Mouse (Mus musculus) lung, embryonic 14.5 days (tissue): ENCODE results near the gene Cnfn. TPM values are rescaled to one million over a fixed set of nuclear protein-coding genes. Genes with fewer than 3 reads are reported as not detected.
"Not testable (repeated sequence)": the region's sequence is repeated elsewhere in the genome, so short reads cannot be mapped to it uniquely, and the experiment has no call there.

Source experiments
- ATAC-seq: fragments of 200-750 bp; cut with Nextera tagmentation; 2 replicates; pipeline ENCODE4 v1.8.0; 2017; ENCODE audit warnings: mild to moderate bottlenecking, moderate TSS enrichment, moderate library complexity; ENCODE audit not compliant: insufficient read depth
- DNase-seq: peaks from one replicate; pipeline ENCODE4 v3.0.0-alpha.2; 2015
- H3K27ac ChIP-seq: fragments of 300-500 bp; sonication (generic); 2 replicates; pipeline ENCODE4 v1.5.1; 2014; ENCODE audit warnings: low read depth, mild to moderate bottlenecking, moderate library complexity
- H3K27me3 ChIP-seq: fragments of 300-500 bp; sonication (generic); 2 replicates; pipeline ENCODE4 v1.6.1; 2014; ENCODE audit warnings: low read length, control low read depth; ENCODE audit not compliant: insufficient read depth
- H3K36me3 ChIP-seq: fragments of 300-500 bp; sonication (generic); 2 replicates; pipeline ENCODE4 v1.6.1; 2014; ENCODE audit warnings: control low read depth; ENCODE audit not compliant: insufficient read depth
- H3K4me1 ChIP-seq: fragments of 300-500 bp; sonication (generic); 2 replicates; pipeline ENCODE4 v1.6.1; 2014; ENCODE audit warnings: antibody characterized with exemption, control low read depth; ENCODE audit not compliant: insufficient read depth
- H3K4me2 ChIP-seq: fragments of 300-500 bp; sonication (generic); 2 replicates; pipeline ENCODE4 v1.6.1; 2014; ENCODE audit warnings: mild to moderate bottlenecking
- H3K4me3 ChIP-seq: fragments of 300-500 bp; sonication (generic); 2 replicates; pipeline ENCODE4 v1.5.1; 2014; ENCODE audit warnings: low read depth, low read length
- H3K9ac ChIP-seq: fragments of 300-500 bp; sonication (generic); 2 replicates; pipeline ENCODE4 v1.6.1; 2014
- H3K9me3 ChIP-seq: fragments of 300-500 bp; sonication (generic); 2 replicates; pipeline ENCODE4 v1.6.1; 2016; ENCODE audit warnings: low read depth, low read length, control low read depth
- CTCF ChIP-seq: IDR thresholded peaks from 2 replicates; pipeline ENCODE4 v1.5.1; 2016; ENCODE audit warnings: antibody characterized with exemption, low read depth
- WGBS: fragments of 180-500 bp; shearing (Covaris S2); extraction: QIAGEN DNeasy Blood & Tissue Kit; methylation state at CpG from one replicate; pipeline ENCODE4 v1.1.7; 2014; 5-methylcytosine and 5-hydroxymethylcytosine counted together
- polyA plus RNA-seq: library from polyadenylated mRNA; unstranded; fragments of >200 nt; fragmentation: Nextera tagmentation; extraction: Ambion mirVana; gene quantifications from 2 replicates; pipeline ENCODE4 v1.2.1, GENCODE M21; 2014

Gene Cnfn
- polyA plus RNA-seq, 1 experiment from 2014 or later = not detected

DNA sequence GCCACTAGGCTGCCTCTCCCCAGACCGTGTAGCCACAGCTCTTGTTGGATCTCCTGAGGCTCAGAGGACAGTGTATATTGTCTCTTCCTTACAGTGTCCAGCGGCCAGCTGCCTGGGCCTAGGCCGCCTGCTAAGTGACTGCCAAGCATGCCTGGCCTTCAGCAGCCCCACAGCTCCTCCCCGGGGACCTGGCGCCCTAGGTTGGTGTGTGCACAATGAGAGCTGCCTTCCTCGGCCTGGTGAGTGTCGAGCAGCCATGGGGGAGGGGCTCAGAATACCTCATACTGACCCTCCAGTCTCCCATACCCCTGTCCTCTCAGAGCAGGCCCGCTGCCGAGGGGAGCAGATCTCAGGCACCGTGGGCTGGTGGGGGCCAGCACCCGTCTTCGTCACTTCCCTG, 35.1 kb downstream of the Cnfn start:
- ATAC-seq (no peak), DNase-seq (no peak)
- 81% methylated on average over 12 of the region's 12 CpGs for WGBS
- H3K36me3 ChIP-seq = peaks cover 53% of the 10 kb centered on the region
- no peak overlapping the region for H3K4me2 ChIP-seq
- H3K27ac ChIP-seq = no peak overlapping the region
- no peak overlapping the region for H3K4me3 ChIP-seq
- no peaks in the 10 kb centered on the region for H3K27me3 ChIP-seq
- no peaks in the 10 kb centered on the region for H3K4me1 ChIP-seq
- no peaks in the 10 kb centered on the region for H3K9me3 ChIP-seq
- no peak overlapping the region for H3K9ac ChIP-seq
- TF ChIP-seq CTCF = no peak

DNA sequence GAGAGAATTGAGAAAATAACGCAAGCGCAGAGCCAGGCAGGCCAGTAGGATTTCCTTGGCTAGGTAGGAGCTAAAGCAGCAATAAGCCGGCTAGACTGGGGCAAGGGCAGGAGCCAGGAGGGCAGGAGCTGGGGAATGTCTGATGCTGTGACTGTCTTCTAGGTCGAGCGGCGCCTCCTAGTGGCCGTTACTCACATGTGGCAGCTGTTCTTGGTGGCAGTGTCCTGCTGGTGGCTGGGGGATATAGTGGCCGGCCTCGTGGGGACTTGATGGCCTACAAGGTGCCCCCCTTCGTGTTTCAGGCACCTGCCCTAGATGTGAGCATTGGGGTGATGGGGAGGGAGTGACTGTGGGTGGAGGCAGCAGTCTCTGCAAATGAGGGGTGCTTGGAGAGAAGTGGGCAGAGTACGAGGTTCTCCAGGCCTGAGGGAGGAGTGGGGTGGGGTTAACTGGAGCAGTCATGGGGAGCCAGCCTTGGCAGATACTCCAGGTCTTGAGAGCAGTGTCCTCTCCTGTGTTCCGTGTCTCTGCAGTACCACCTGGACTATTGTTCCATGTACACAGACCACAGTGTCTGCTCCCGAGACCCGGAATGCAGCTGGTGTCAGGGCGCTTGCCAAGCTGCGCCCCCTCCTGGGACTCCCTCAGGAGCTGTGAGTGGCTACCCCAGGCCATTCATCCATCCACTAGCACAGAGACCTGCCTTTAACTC, 35.8 kb downstream of the Cnfn start:
- no peak overlapping the region for H3K4me3 ChIP-seq
- ATAC-seq (peak; percentile 63), DNase-seq (peak; percentile 87)
- H3K9ac ChIP-seq = no peak overlapping the region
- H3K4me1 ChIP-seq = no peaks in the 10 kb centered on the region
- no peak overlapping the region for H3K4me2 ChIP-seq
- peaks cover 53% of the 10 kb centered on the region for H3K36me3 ChIP-seq
- no peaks in the 10 kb centered on the region for H3K9me3 ChIP-seq
- WGBS = 41% methylated on average over 16 of the region's 16 CpGs
- H3K27ac ChIP-seq = no peak overlapping the region
- peak; percentile 90 for TF ChIP-seq CTCF
- no peaks in the 10 kb centered on the region for H3K27me3 ChIP-seq

DNA sequence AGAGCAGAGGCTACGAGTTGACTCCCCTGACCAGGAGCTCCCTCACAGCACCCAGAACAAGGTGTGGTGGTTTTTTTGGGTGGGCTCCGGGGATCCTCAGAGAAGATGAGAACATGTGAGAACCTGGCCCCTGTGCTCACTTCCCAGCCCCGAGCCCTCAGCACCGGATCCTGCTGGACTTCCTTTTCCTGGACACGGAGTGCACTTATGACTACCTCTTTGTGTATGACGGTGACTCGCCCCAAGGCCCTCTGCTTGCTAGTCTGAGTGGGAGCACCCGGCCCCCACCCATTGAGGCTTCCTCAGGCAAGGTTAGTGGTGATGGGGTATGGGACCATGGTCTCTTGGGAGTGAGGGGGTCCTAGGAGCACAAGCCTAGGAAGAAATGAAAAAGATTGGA, 43.3 kb downstream of the Cnfn start:
- TF ChIP-seq CTCF = no peak
- Histone ChIP-seq H3K27ac (0 out of 2 replicates have a peak overlapping the region, but pooled peaks have one; percentile 8), H3K9ac (no peak overlapping the region), H3K27me3 (no peaks in the 10 kb centered on the region), H3K9me3 (no peaks in the 10 kb centered on the region), H3K4me1 (peaks cover 6% of the 10 kb centered on the region), H3K4me3 (no peak overlapping the region), H3K4me2 (no peak overlapping the region), H3K36me3 (peaks cover 26% of the 10 kb centered on the region)
- ATAC-seq (no peak), DNase-seq (no peak)
- WGBS = 85% methylated on average over 8 of the region's 8 CpGs

GRCm38 (mm10) chr7:25325431-25325830, 44.1 kb downstream of the Cnfn start:
- not testable (repeated sequence) for H3K27me3 ChIP-seq, H3K4me3 ChIP-seq, H3K27ac ChIP-seq, ATAC-seq, DNase-seq, H3K4me1 ChIP-seq, H3K4me2 ChIP-seq, H3K9me3 ChIP-seq, H3K9ac ChIP-seq
- H3K36me3 ChIP-seq = peaks cover 18% of the 10 kb centered on the region; the same call in 1 of the 2 replicates
- 91% methylated on average over 5 of the region's 6 CpGs for WGBS

DNA sequence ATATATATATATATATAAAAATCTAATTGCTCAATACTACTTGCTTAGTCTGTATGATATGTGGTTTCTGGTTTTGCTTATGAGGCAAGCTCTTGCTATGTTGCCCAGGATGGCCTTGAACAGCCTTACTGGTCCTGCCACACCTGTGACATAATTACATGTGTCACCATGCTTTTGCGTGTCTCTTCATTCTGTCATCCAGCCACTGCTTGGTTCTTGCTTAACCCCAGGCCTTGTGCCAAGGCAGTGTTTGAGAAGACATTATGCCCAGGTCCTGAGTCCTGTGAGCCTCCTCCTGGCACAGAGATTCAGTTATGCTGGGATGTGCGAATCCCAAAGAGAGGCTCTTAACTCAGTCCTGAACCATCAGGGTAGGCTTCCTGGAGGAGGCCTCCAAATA, 46.3 kb downstream of the Cnfn start:
- WGBS = 87% methylated on average over 2 of the region's 2 CpGs
- ATAC-seq (no peak), DNase-seq (no peak)
- Histone ChIP-seq H3K9ac (no peak overlapping the region), H3K27ac (no peak overlapping the region), H3K4me2 (no peak overlapping the region), H3K4me3 (no peak overlapping the region), H3K27me3 (no peaks in the 10 kb centered on the region), H3K4me1 (peaks cover 6% of the 10 kb centered on the region), H3K36me3 (peaks cover 9% of the 10 kb centered on the region; the same call in 1 of the 2 replicates), H3K9me3 (no peaks in the 10 kb centered on the region)
- TF ChIP-seq CTCF = no peak

- no peaks in the 10 kb centered on the region for H3K27me3 ChIP-seq
- no peaks in the 10 kb centered on the region; the same call in 1 of the 2 replicates for H3K36me3 ChIP-seq
- no peak for TF ChIP-seq CTCF
- peak; percentile 94 for DNase-seq
- H3K27ac ChIP-seq = peak overlapping the region; percentile 95
- WGBS = 3% methylated on average over 6 of the region's 6 CpGs
- H3K9me3 ChIP-seq = no peaks in the 10 kb centered on the region
- H3K4me3 ChIP-seq = peak overlapping the region; percentile 10; the same call in 1 of the 2 replicates
- peak; percentile 85 for ATAC-seq
- peak overlapping the region; percentile 33 for H3K9ac ChIP-seq
- H3K4me1 ChIP-seq = peaks cover 12% of the 10 kb centered on the region
- peak overlapping the region; percentile 41 for H3K4me2 ChIP-seq
Measured at GRCm38 (mm10) chr7:25322058-25322484, 47.5 kb downstream of the Cnfn start.

Other genes starting within 250 kb of the Cnfn start
- 0.28 and 0.42 TPM in 2 replicates for gene Pou2f2, start 190.0 kb downstream of the Cnfn start, polyA plus RNA-seq
- gene Dedd2, start 149.1 kb downstream of the Cnfn start, polyA plus RNA-seq = 5.2 and 6.7 TPM in 2 replicates
- 3.5 and 3.8 TPM in 2 replicates for gene Zfp526, start 148.3 kb downstream of the Cnfn start, polyA plus RNA-seq
- 14.6 and 14.9 TPM in 2 replicates for gene Gsk3a, start 131.9 kb downstream of the Cnfn start, polyA plus RNA-seq
- 24.5 and 26.6 TPM in 2 replicates for gene Erf, start 119.0 kb downstream of the Cnfn start, polyA plus RNA-seq
- gene Cic, start 102.0 kb downstream of the Cnfn start, polyA plus RNA-seq = 31.1 and 39.1 TPM in 2 replicates
- gene Pafah1b3, start 71.7 kb downstream of the Cnfn start, polyA plus RNA-seq = 175 and 183 TPM in 2 replicates
- gene Prr19, start 68.3 kb downstream of the Cnfn start, polyA plus RNA-seq = 0.26 and 0.29 TPM in 2 replicates
- 0.25 TPM in 1 of 2 replicates, not detected in the other for gene Tmem145, start 63.6 kb downstream of the Cnfn start, polyA plus RNA-seq
- gene Megf8, start 52.6 kb downstream of the Cnfn start, polyA plus RNA-seq = 12.2 and 14.9 TPM in 2 replicates
- gene Lipe, start 29.0 kb upstream of the Cnfn start, polyA plus RNA-seq = 3.8 and 4.0 TPM in 2 replicates
- gene Cxcl17, start 43.2 kb upstream of the Cnfn start, polyA plus RNA-seq = not detected in 2 replicates
- gene Ceacam1, start 107.9 kb upstream of the Cnfn start, polyA plus RNA-seq = 2.3 and 2.7 TPM in 2 replicates
- gene Ceacam2, start 170.1 kb upstream of the Cnfn start, polyA plus RNA-seq = 0.11 TPM in 1 of 2 replicates, not detected in the other
- gene Erich4, start 246.2 kb upstream of the Cnfn start, polyA plus RNA-seq = not detected in 2 replicates
- 27.8 and 33.5 TPM in 2 replicates for gene Dmac2, start 249.7 kb upstream of the Cnfn start, polyA plus RNA-seq